Mouse (Mus musculus) stomach, embryonic 14.5 days (tissue): ENCODE measurements around the gene Col9a1. TPM values are rescaled to one million over a fixed set of nuclear protein-coding genes. Genes with fewer than 3 reads are reported as not detected.

Source experiments
- ATAC-seq: fragments of 200-750 bp; cut with Nextera tagmentation; 2 replicates; pipeline ENCODE4 v1.8.0; 2017; ENCODE audit warnings: low read depth, moderate TSS enrichment; ENCODE audit not compliant: insufficient number of reproducible peaks, insufficient read depth, low FRiP score
- H3K27ac ChIP-seq: fragments of 300-500 bp; sonication (generic); 2 replicates; pipeline ENCODE4 v1.5.1; 2014; ENCODE audit warnings: mild to moderate bottlenecking, low read length, moderate library complexity, mixed read lengths
- H3K27me3 ChIP-seq: fragments of 300-500 bp; sonication (generic); 2 replicates; pipeline ENCODE4 v1.6.1; 2014; ENCODE audit warnings: low read length, control low read depth, mixed read lengths; ENCODE audit not compliant: control insufficient read depth, insufficient read depth
- H3K36me3 ChIP-seq: fragments of 300-500 bp; sonication (generic); 2 replicates; pipeline ENCODE4 v1.6.1; 2014; ENCODE audit warnings: mild to moderate bottlenecking, control low read depth, low read length, moderate library complexity, mixed read lengths; ENCODE audit not compliant: control insufficient read depth, insufficient read depth
- H3K4me1 ChIP-seq: fragments of 300-500 bp; sonication (generic); 2 replicates; pipeline ENCODE4 v1.6.1; 2014; ENCODE audit warnings: low read length, control low read depth, mixed read lengths; ENCODE audit not compliant: control insufficient read depth, insufficient read depth
- H3K4me2 ChIP-seq: fragments of 300-500 bp; sonication (generic); replicated peaks from 2 replicates; pipeline ENCODE4 v1.6.1; 2014; ENCODE audit warnings: low read depth, low read length, control low read depth
- H3K4me3 ChIP-seq: fragments of 300-500 bp; sonication (generic); 2 replicates; pipeline ENCODE4 v1.5.1; 2014; ENCODE audit warnings: low read depth, low read length, control low read depth
- H3K9ac ChIP-seq: fragments of 300-500 bp; sonication (generic); replicated peaks from 2 replicates; pipeline ENCODE4 v1.6.1; 2014; ENCODE audit warnings: low read depth, mild to moderate bottlenecking, control low read depth, low read length, moderate library complexity, mixed read lengths
- H3K9me3 ChIP-seq: fragments of 300-500 bp; sonication (generic); 2 replicates; pipeline ENCODE4 v1.6.1; 2016; ENCODE audit warnings: low read depth, low read length, control low read depth; ENCODE audit not compliant: control insufficient read depth
- WGBS: fragments of 180-500 bp; shearing (Covaris S2); extraction: QIAGEN DNeasy Blood & Tissue Kit; methylation state at CpG from one replicate; pipeline ENCODE4 v1.1.7; 2014; 5-methylcytosine and 5-hydroxymethylcytosine counted together
- polyA plus RNA-seq: library from polyadenylated mRNA; unstranded; fragments of >200 nt; fragmentation: Nextera tagmentation; extraction: Ambion mirVana; gene quantifications from 2 replicates; pipeline ENCODE4 v1.2.1, GENCODE M21; 2014

The Col9a1 gene
- polyA plus RNA-seq, 1 experiment from 2014 or later: 2.1 TPM

DNA sequence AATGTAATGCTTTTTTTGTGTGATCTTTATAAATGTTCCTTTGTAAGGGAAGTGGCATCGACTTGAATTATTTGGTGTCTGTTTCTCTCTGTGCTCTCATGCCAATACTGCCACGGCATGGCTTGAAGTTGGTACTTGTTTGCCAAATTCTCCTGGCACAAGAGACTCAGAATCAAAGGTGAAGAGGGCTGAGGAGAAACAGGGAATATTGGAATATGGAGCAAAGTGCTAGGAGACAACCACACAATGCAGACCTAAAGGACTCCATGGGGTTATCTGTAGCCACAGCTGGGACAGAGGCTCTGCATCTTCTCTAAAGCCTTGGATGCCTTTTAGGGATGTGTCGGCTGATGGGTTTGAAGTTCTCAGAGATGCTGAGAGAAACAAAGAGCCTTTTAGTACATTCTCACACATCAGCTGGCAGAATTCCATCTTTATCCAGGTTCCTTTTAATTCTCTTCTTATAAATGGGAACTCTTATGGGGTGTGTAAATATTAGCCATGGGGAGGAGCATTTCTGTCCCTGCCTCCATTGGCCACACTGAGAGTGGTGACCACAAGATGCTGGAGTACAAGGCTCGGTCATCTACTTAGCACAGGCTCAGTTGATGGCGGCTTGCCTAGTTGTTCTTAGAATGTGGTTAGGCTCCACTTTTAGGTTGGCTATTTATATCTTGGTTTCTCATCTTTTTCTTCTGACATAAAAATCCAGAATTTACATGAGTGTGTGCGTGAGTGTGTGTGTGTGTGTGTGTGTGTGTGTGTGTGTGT, 49.7 kb downstream of the Col9a1 start:
- no peak overlapping the region for H3K4me2 ChIP-seq
- no peak overlapping the region for H3K27ac ChIP-seq
- ATAC-seq: no peak
- H3K9ac ChIP-seq: no peak overlapping the region
- no peaks in the 10 kb centered on the region for H3K36me3 ChIP-seq
- H3K9me3 ChIP-seq: no peaks in the 10 kb centered on the region
- no peak overlapping the region for H3K4me3 ChIP-seq
- WGBS: 83% methylated on average over 6 of the region's 6 CpGs
- 0 out of 2 replicates have a peak, but pooled peaks cover 6% of the 10 kb centered on the region for H3K4me1 ChIP-seq
- no peaks in the 10 kb centered on the region for H3K27me3 ChIP-seq

DNA sequence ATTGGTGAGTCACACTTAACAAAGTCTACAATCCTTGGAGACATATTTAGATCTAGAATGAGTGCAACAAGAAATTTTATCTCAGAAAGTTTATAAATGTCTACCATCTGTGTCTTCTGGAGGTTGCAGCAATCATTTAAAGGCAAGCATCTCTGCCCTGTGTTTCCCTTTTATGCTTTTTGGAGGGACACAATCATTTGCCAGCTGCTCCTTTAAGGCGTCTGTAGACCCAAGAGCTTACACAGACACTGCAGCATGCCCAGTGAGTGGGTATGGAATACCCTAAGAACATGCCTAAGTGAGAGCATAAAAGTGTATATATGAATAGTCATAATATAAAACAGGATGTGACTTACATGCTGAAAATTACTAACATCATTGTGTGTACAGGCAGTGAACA, 52.1 kb downstream of the Col9a1 start:
- H3K9ac ChIP-seq: no peak overlapping the region
- H3K27ac ChIP-seq: no peak overlapping the region
- H3K27me3 ChIP-seq: no peaks in the 10 kb centered on the region
- 73% methylated on average over 1 of the region's 1 CpGs for WGBS
- H3K9me3 ChIP-seq: no peaks in the 10 kb centered on the region
- H3K4me3 ChIP-seq: no peak overlapping the region
- 0 out of 2 replicates have a peak, but pooled peaks cover 6% of the 10 kb centered on the region for H3K4me1 ChIP-seq
- ATAC-seq: no peak
- H3K4me2 ChIP-seq: no peak overlapping the region
- no peaks in the 10 kb centered on the region for H3K36me3 ChIP-seq

DNA sequence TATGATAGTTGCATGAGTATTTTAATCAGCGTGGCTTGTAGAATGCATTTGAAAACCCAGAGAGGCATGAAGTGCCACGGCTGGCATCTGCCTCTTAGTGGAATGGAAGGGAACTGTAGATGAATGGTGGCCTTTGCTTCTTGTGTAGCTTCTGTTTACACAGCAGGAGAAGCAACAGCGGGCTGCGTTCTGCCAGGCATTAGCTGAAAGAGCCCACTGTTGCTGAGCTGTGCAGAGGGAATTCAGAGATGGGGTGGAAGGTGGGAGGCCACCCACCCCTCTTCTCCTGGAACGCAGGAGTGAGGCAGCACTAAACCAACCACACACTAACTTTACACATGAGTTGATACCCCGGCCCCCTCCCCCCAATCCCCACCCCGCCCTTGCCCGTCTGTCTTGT, 53.0 kb downstream of the Col9a1 start:
- H3K4me3 ChIP-seq: no peak overlapping the region
- no peak overlapping the region for H3K27ac ChIP-seq
- no peaks in the 10 kb centered on the region for H3K9me3 ChIP-seq
- no peak overlapping the region for H3K4me2 ChIP-seq
- no peaks in the 10 kb centered on the region for H3K36me3 ChIP-seq
- peak; percentile 64; the same call in 1 of the 2 replicates for ATAC-seq
- H3K4me1 ChIP-seq: 0 out of 2 replicates have a peak, but pooled peaks cover 6% of the 10 kb centered on the region
- no peak overlapping the region for H3K9ac ChIP-seq
- 13% methylated on average over 8 of the region's 8 CpGs for WGBS
- no peaks in the 10 kb centered on the region for H3K27me3 ChIP-seq

DNA sequence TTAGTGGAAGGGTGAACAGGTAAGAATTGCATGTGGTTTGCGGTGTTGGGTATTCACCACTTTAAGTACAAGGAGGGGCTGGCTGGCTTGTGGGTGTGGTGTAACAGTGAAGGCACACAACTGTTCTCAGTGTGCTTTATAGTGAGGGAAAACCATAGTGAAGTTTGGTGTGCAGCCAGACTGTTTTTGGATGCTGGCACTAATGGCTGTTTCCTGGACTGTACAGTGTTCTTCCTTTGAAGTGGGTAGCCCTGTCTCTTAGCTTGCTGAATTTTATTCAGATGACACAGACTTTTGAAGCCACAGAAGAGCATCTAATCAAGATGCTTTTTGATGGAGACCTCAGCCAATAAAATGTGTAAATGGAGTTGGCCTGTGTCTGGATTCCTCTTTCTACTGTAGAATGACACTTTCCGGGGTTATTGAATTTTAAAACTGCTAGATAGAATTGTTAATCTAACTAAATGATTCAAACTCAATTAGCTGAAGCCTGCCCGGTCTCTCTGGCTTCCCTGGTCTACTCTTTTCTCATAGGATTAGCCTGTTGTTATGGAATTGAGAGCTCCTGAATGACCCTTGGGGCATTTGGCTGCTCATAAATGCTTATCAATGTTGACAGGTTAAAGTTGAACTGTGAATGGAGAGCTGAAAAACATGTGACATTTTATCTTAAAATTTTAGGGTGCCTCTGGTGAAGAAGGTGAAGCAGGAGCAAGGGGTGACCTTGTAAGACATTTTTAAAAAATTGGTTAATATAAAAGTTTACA, 54.3 kb downstream of the Col9a1 start:
- no peaks in the 10 kb centered on the region for H3K9me3 ChIP-seq
- H3K9ac ChIP-seq: no peak overlapping the region
- H3K27me3 ChIP-seq: no peaks in the 10 kb centered on the region
- H3K36me3 ChIP-seq: no peaks in the 10 kb centered on the region
- no peak overlapping the region for H3K27ac ChIP-seq
- no peak overlapping the region for H3K4me3 ChIP-seq
- no peak for ATAC-seq
- no peak overlapping the region for H3K4me2 ChIP-seq
- 0 out of 2 replicates have a peak, but pooled peaks cover 6% of the 10 kb centered on the region for H3K4me1 ChIP-seq
- WGBS: 76% methylated on average over 3 of the region's 3 CpGs

DNA sequence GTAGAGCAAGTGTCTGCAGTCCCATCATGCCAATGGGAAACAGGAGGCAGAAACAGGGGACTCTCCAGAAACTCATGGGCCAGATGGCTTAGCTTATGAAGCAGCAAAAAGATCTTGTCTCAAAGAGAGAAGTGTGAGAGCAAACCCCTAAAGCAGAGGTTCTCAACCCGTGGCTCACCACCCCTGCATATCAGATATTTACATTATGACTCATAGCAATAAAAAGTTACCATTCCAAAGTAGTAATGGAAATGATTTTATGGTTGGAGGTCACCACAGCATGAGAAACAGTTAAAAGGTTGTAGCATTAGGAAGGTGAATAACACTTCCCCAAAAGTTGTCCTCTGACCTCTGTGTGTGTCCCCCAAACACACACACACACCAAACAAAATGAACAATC, 58.9 kb downstream of the Col9a1 start:
- H3K36me3 ChIP-seq: no peaks in the 10 kb centered on the region
- no peak overlapping the region for H3K27ac ChIP-seq
- H3K9me3 ChIP-seq: no peaks in the 10 kb centered on the region
- ATAC-seq: no peak
- no peaks in the 10 kb centered on the region for H3K4me1 ChIP-seq
- WGBS: 75% methylated on average over 1 of the region's 1 CpGs
- H3K4me3 ChIP-seq: no peak overlapping the region
- H3K4me2 ChIP-seq: no peak overlapping the region
- H3K27me3 ChIP-seq: no peaks in the 10 kb centered on the region
- no peak overlapping the region for H3K9ac ChIP-seq

DNA sequence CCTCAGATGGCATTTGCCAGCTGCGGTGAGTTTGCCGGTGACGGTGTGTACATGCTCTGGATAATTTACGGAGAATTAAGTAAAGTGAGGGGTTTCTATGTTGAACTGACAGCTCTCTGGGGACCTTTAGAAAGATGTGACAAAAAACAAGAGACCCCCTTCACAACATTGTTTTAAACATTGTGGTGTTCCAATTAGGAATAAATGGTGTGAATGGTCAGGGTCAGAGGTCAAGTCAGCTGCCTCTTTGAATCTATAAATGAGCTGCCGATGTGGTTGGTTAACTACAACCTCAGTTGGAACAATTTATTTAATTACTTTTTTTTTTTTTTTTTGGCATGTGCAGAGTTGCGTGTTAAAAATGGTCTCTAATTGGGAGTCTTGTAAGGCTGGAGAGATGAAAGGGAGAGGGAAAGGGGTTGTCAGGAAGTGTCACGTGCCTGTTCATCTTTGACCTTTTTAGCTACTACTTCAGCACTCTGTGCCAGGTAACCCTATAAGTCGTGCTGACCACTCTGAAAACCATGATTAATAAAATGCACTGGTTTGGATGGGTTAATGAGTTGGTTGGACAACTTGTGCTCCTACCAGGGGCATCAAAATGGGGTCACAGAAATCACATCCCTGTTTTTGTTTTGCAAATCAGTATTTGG, 62.8 kb downstream of the Col9a1 start:
- Histone ChIP-seq H3K9me3 (no peaks in the 10 kb centered on the region), H3K36me3 (no peaks in the 10 kb centered on the region), H3K27me3 (no peaks in the 10 kb centered on the region), H3K27ac (no peak overlapping the region), H3K4me1 (no peaks in the 10 kb centered on the region), H3K4me2 (no peak overlapping the region), H3K4me3 (no peak overlapping the region), H3K9ac (no peak overlapping the region)
- ATAC-seq: no peak
- WGBS: 72% methylated on average over 8 of the region's 8 CpGs

DNA sequence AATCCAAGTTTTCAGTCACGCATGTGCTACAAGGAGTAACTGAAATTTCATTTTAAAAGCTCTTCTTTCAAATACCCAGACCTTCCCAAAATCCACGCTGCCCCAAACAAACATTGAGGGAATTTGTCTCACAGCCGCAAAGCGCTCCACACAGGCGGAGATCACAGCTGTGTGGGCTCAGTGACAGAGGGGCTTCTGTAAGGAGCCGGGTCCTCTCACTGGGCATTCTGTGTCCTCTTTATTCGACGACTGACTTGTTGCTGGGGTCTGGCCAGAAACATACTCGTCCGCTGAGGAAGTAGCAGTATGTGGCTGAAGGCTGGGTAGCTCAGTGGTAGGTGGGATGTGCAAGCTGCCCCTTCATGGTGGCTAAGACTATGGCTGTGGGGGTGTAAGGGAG, 67.5 kb downstream of the Col9a1 start:
- Histone ChIP-seq H3K27me3 (no peaks in the 10 kb centered on the region), H3K4me1 (no peaks in the 10 kb centered on the region), H3K36me3 (no peaks in the 10 kb centered on the region), H3K9ac (no peak overlapping the region), H3K4me2 (no peak overlapping the region), H3K4me3 (no peak overlapping the region), H3K9me3 (no peaks in the 10 kb centered on the region), H3K27ac (no peak overlapping the region)
- 68% methylated on average over 10 of the region's 10 CpGs for WGBS
- ATAC-seq: no peak

DNA sequence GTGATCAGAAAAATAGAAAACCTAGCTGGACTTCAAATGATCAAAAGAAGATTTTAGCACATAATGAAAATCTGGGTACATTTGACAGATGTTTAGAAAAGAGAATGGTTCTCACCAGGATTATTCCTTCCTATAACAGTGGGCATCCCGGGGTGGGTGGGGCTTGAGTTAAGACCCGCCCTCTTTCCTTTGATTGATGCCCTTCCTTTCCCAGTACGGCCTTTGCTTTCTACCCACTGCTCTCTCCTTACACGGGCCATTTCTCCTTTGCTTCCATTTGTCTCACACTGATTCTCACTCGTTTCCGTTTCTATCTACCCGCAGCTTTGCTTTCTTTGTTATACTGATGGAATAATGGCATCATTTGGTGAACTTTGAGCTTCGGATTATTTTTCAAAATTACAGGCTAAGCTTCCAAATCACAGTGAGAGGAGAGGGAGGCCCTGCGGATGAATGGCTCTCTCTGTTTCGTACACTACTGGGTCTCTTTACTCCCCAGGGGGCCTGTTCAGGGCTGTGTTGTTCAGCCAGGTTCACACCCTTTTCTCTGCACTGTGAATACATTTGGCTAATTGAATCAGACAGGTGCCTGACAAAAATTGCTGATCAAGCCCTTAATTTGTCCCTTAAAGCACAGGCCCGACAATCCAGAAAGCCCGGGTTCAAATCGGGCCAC, 68.4 kb downstream of the Col9a1 start:
- 66% methylated on average over 13 of the region's 13 CpGs for WGBS
- Histone ChIP-seq H3K27me3 (no peaks in the 10 kb centered on the region), H3K9me3 (no peaks in the 10 kb centered on the region), H3K36me3 (no peaks in the 10 kb centered on the region), H3K4me3 (no peak overlapping the region), H3K9ac (no peak overlapping the region), H3K4me1 (no peaks in the 10 kb centered on the region), H3K27ac (no peak overlapping the region), H3K4me2 (no peak overlapping the region)
- ATAC-seq: no peak
